In the genomic region with DNA sequence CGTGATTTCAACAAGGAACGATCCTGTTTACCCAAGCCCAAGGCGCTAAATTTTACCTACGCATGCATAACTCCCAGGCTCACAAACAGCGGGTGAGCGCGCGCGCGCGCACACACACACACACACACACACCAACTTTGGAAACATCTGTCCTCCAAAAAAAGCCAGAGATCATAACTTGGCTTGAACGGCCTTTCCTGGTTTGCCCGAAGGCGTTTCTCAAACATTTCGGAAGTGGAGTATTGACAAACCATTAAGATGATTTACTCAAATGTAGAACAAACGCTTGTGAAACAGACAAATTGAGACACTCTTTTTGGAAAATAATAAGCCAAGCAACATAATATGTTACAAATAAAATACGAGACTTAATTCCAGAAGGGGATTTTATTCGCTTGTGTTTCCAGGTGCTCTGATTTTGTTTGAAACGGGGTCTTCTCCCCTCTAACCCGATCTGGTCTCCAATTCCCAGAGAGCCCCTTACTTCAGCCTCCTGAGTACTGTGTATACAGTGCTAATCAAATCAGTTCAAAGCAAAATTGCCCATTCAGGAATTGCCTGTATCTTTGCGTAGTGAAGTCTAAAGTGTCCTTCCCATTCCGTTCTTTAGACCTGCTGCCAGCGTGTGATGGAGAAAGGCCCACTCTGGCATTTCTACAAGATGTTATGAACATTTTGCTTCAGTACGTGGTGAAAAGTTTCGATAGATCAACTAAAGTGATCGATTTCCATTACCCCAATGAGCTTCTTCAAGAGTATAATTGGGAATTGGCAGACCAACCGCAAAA, we compare ENCODE assay signal across 14 mouse cellular contexts. TPM values are rescaled to one million over a fixed set of nuclear protein-coding genes. Genes with fewer than 3 reads are reported as not detected.
DNase-seq lines count a peak whose midpoint lies in the region; ATAC-seq and TF ChIP-seq lines count a peak whose summit lies in the region.
"Had no signal": no experiment of that assay in that cellular context is flagged by ENCODE, and none has a peak within 500 bp of the region (broad histone marks: within the 10 kb centered on the region; RNA-seq: fewer than 3 reads in every experiment).

No protein-coding gene starts in this region.

- H3K27me3 ChIP-seq in intestine, postnatal 0 days (replicated peaks; ENCODE audit: control insufficient read depth, insufficient read depth, low read length) = peaks cover 84% of the 10 kb centered on the region
- H3K27me3 ChIP-seq in intestine, embryonic 16.5 days (replicated peaks; ENCODE audit: control insufficient read depth, insufficient read depth, low read length) = peaks cover 64% of the 10 kb centered on the region
- peaks cover 63% of the 10 kb centered on the region for H3K27me3 ChIP-seq in forebrain, embryonic 13.5 days
- peaks cover 80% of the 10 kb centered on the region for H3K27me3 ChIP-seq in limb, embryonic 12.5 days

- ATAC-seq in intestine, postnatal 0 days = no peak
- ATAC-seq in intestine, embryonic 16.5 days = no peak
- ATAC-seq in forebrain, embryonic 13.5 days = no peak
- no peak for ATAC-seq in limb, embryonic 12.5 days (ENCODE audit: insufficient number of reproducible peaks, insufficient read depth, low FRiP score, low TSS enrichment, low read depth)
- ATAC-seq in megakaryocyte progenitor cell, adult 5-6 weeks (replicated peaks; ENCODE audit: poor library complexity) = no peak
- ATAC-seq: activated CD4-positive, CD25-positive, alpha-beta regulatory T cell, adult 4 months; liver, embryonic 12.5 days had no signal

- no peak for TF ChIP-seq CTCF in intestine, postnatal 0 days (IDR thresholded peaks at IDR 0.05; ENCODE audit: low read depth)
- no peak for TF ChIP-seq CTCF in olfactory bulb, adult 2 months (IDR thresholded peaks at IDR 0.05; ENCODE audit: insufficient read depth, low read depth, low read length)

- WGBS in intestine, postnatal 0 days = 5% methylated on average over 27 of the region's 27 CpGs
- 4% methylated on average over 27 of the region's 27 CpGs for WGBS in intestine, embryonic 16.5 days
- 3% methylated on average over 27 of the region's 27 CpGs for WGBS in forebrain, embryonic 13.5 days
- WGBS in limb, embryonic 12.5 days = 3% methylated on average over 27 of the region's 27 CpGs
- 9% methylated on average over 27 of the region's 27 CpGs for WGBS in olfactory bulb, adult 2 months

- no peak overlapping the region for H3K4me3 ChIP-seq in intestine, postnatal 0 days (ENCODE audit: low read depth, low read length)
- H3K4me3 ChIP-seq in intestine, embryonic 16.5 days (ENCODE audit: low read length) = no peak overlapping the region
- H3K4me3 ChIP-seq in forebrain, embryonic 13.5 days = peak overlapping the region; percentile 55
- H3K4me3 ChIP-seq in limb, embryonic 12.5 days (replicated peaks) = 0 out of 2 replicates have a peak overlapping the region, but pooled peaks have one; percentile 40
- peak overlapping the region; percentile 57 for H3K4me3 ChIP-seq in olfactory bulb, adult 2 months (ENCODE audit: insufficient read depth, low read depth, low read length)
- H3K4me3 ChIP-seq: erythroblast, embryonic 14.5 days; liver, embryonic 12.5 days; megakaryocyte, embryonic 14.5 days had no signal

- no peak overlapping the region for H3K27ac ChIP-seq in intestine, postnatal 0 days (ENCODE audit: low read depth, low read length)
- no peak overlapping the region for H3K27ac ChIP-seq in intestine, embryonic 16.5 days (ENCODE audit: low read length)
- peak overlapping the region; percentile 97 for H3K27ac ChIP-seq in forebrain, embryonic 13.5 days
- H3K27ac ChIP-seq in limb, embryonic 12.5 days = no peak overlapping the region
- H3K27ac ChIP-seq in olfactory bulb, adult 2 months (ENCODE audit: insufficient read depth, low read depth, low read length) = peak overlapping the region; percentile 96
- H3K27ac ChIP-seq: heart, embryonic 15.5 days; liver, embryonic 12.5 days had no signal

- no peaks in the 10 kb centered on the region for H3K36me3 ChIP-seq in intestine, postnatal 0 days (ENCODE audit: control insufficient read depth, insufficient read depth)
- H3K36me3 ChIP-seq in intestine, embryonic 16.5 days (ENCODE audit: control insufficient read depth, insufficient read depth, low read length) = no peaks in the 10 kb centered on the region
- H3K36me3 ChIP-seq in forebrain, embryonic 13.5 days (ENCODE audit: poor library complexity, severe bottlenecking) = no peaks in the 10 kb centered on the region
- no peaks in the 10 kb centered on the region for H3K36me3 ChIP-seq in limb, embryonic 12.5 days
- H3K36me3 ChIP-seq: heart, embryonic 15.5 days; liver, embryonic 12.5 days had no signal

- H3K9me3 ChIP-seq in intestine, postnatal 0 days (ENCODE audit: control insufficient read depth) = no peaks in the 10 kb centered on the region
- no peaks in the 10 kb centered on the region for H3K9me3 ChIP-seq in intestine, embryonic 16.5 days (ENCODE audit: control insufficient read depth, low read length)
- no peaks in the 10 kb centered on the region for H3K9me3 ChIP-seq in forebrain, embryonic 13.5 days (replicated peaks)
- H3K9me3 ChIP-seq in limb, embryonic 12.5 days = no peaks in the 10 kb centered on the region
- H3K9me3 ChIP-seq: heart, embryonic 15.5 days; liver, embryonic 12.5 days had no signal

- DNase-seq in adrenal gland, postnatal 14 days = no peak
- no peak for DNase-seq in cerebellum, postnatal 36 days
- DNase-seq: right cerebral cortex, adult 18-20 months had no signal

- TF ChIP-seq POLR2A in olfactory bulb, adult 2 months (IDR thresholded peaks at IDR 0.05; ENCODE audit: insufficient read depth, low read depth, low read length) = no peak

- H3K4me1 ChIP-seq in intestine, postnatal 0 days (replicated peaks; ENCODE audit: control insufficient read depth, insufficient read depth, low read length) = no peaks in the 10 kb centered on the region
- H3K4me1 ChIP-seq in intestine, embryonic 16.5 days (ENCODE audit: control insufficient read depth, insufficient read depth, low read length) = peaks cover 14% of the 10 kb centered on the region
- H3K4me1 ChIP-seq in forebrain, embryonic 13.5 days = peaks cover 43% of the 10 kb centered on the region
- H3K4me1 ChIP-seq in limb, embryonic 12.5 days (replicated peaks) = peaks cover 20% of the 10 kb centered on the region; the same call in 1 of the 2 replicates
- H3K4me1 ChIP-seq in olfactory bulb, adult 2 months (ENCODE audit: control insufficient read depth, insufficient read depth, low read length) = peaks cover 15% of the 10 kb centered on the region

- peak overlapping the region; percentile 60; the same call in 1 of the 2 replicates for H3K4me2 ChIP-seq in intestine, postnatal 0 days (replicated peaks; ENCODE audit: low read depth)
- H3K4me2 ChIP-seq in intestine, embryonic 16.5 days (ENCODE audit: low read depth, low read length) = no peak overlapping the region
- H3K4me2 ChIP-seq in forebrain, embryonic 13.5 days = peak overlapping the region; percentile 80
- no peak overlapping the region for H3K4me2 ChIP-seq in limb, embryonic 12.5 days

- no peak overlapping the region for H3K9ac ChIP-seq in intestine, postnatal 0 days (ENCODE audit: low read depth, low read length)
- H3K9ac ChIP-seq in intestine, embryonic 16.5 days (ENCODE audit: low read depth, low read length) = no peak overlapping the region
- H3K9ac ChIP-seq in forebrain, embryonic 13.5 days = peak overlapping the region; percentile 83
- H3K9ac ChIP-seq in limb, embryonic 12.5 days (replicated peaks) = no peak overlapping the region
- H3K9ac ChIP-seq: heart, embryonic 15.5 days; liver, embryonic 12.5 days had no signal

RNA-seq across cellular contexts. Expression of a gene that starts 2.4 kb away (rescaled TPM):
- not detected in 2 replicates for polyA plus RNA-seq in intestine, postnatal 0 days (2015; fragmentation: Nextera tagmentation; extraction: Ambion mirVana)
- polyA plus RNA-seq in intestine, embryonic 16.5 days (2015; fragmentation: Nextera tagmentation; extraction: Ambion mirVana) = not detected in 2 replicates
- 86.1 and 90.4 TPM in 2 replicates for polyA plus RNA-seq in forebrain, embryonic 13.5 days (2015; fragmentation: Nextera tagmentation; extraction: Ambion mirVana)
- 0.04 and 0.29 TPM in 2 replicates for polyA plus RNA-seq in limb, embryonic 12.5 days (2016; fragmentation: Nextera tagmentation; extraction: Ambion mirVana)
- polyA plus RNA-seq in olfactory bulb, adult 2 months (2012; ENCODE audit: insufficient read depth, insufficient read length, low replicate concordance, missing spikeins) = 106 and 189 TPM in 2 replicates
- total RNA-seq in adrenal gland, postnatal 14 days (2021) = 0.08 TPM in 1 of 2 replicates, not detected in the other
- not detected in 2 replicates for total RNA-seq in megakaryocyte progenitor cell, adult 5-6 weeks (2015)
- not detected in 2 replicates for total RNA-seq in megakaryocyte progenitor cell, adult 5-6 weeks (2017)
- polyA plus RNA-seq: activated CD4-positive, CD25-positive, alpha-beta regulatory T cell, adult 4 months; erythroblast, embryonic 14.5 days; liver, embryonic 12.5 days had no signal

Comparison
In these comparisons a context has a peak if more than half of its experiments do, and no peak if none do; other contexts are left out.
1. H3K4me2 ChIP-seq: peak in intestine, postnatal 0 days (single experiment) and forebrain, embryonic 13.5 days (single experiment); none in intestine, embryonic 16.5 days (single experiment) and limb, embryonic 12.5 days (single experiment).
2. H3K27ac ChIP-seq: peak in forebrain, embryonic 13.5 days (single experiment) and olfactory bulb, adult 2 months (single experiment); none in intestine, postnatal 0 days (single experiment), intestine, embryonic 16.5 days (single experiment) and limb, embryonic 12.5 days (single experiment).
3. H3K4me3 ChIP-seq: peak in forebrain, embryonic 13.5 days (single experiment), limb, embryonic 12.5 days (single experiment) and olfactory bulb, adult 2 months (single experiment); none in intestine, postnatal 0 days (single experiment) and intestine, embryonic 16.5 days (single experiment).
4. RNA of a gene that starts 2.4 kb away (polyA plus RNA-seq): 106 to 189 TPM in olfactory bulb, adult 2 months and 86.1 to 90.4 TPM in forebrain, embryonic 13.5 days; 0.04 to 0.29 TPM in limb, embryonic 12.5 days, not detected in intestine, postnatal 0 days and not detected in intestine, embryonic 16.5 days; every median in the first group is over 10 times any median in the second.